Mouse (Mus musculus) embryonic stem cell, embryonic (primary cell): ENCODE measurements at regions not wholly inside any gene's neighbourhood (a gene's known extent, or its start where the extent isn't known, plus 50 kb on each side); places are given as distances from the start of the nearest gene placed in this dataset.
"Not testable (repeated sequence)": the region's sequence is repeated elsewhere in the genome, so short reads cannot be mapped to it uniquely, and the experiment has no call there.

ENCODE experiments used
- CTCF ChIA-PET, 4 experiments: fragments of 300-600 bp in 2 of 4; fragments of 350-600 bp in 2 of 4; sonication (Branson Sonifier 250); formaldehyde crosslinking; loops; one replicate each; lab custom pipeline; 2022; ENCODE audit warnings: inconsistent platforms in 2 of 4; lab: Charles Lee
- POLR2A ChIA-PET, 4 experiments: fragments of 300-600 bp in 2 of 4; fragments of 350-600 bp in 2 of 4; sonication (Branson Sonifier 250); formaldehyde crosslinking; loops; one replicate each; lab custom pipeline; 2022; ENCODE audit warnings: antibody characterized with exemption in 4 of 4, inconsistent platforms in 1 of 4; lab: Charles Lee

GRCm38 (mm10) chr3:3302657-3303056 is 2447.9 kb upstream of the Gm8797 start:
- CTCF ChIA-PET: interaction anchor here in 2 of 4 experiments (0.6 to 1.0 kb wide), 6 partner anchors 8 to 375 kb away, joined by 3 to 8 read pairs (median 3); no protein-coding TSS in a partner anchor
- POLR2A ChIA-PET: not testable (repeated sequence)

GRCm38 (mm10) chr3:3308461-3308860 is 2442.1 kb upstream of the Gm8797 start:
- ChIA-PET CTCF (interaction anchor here (0.5 to 1.1 kb wide), 10 partner anchors 8 to 1038 kb away, joined by 3 to 10 read pairs (median 3); no protein-coding TSS in a partner anchor), POLR2A (interaction anchor here in 1 of 4 experiments (0.6 kb wide), 1 partner anchor 12 kb away, joined by 4 read pairs; no protein-coding TSS in a partner anchor)

GRCm38 (mm10) chr3:3308996-3309395 is 2441.6 kb upstream of the Gm8797 start:
- ChIA-PET POLR2A (interaction anchor here in 1 of 4 experiments (0.6 kb wide), 1 partner anchor 12 kb away, joined by 4 read pairs; no protein-coding TSS in a partner anchor), CTCF (interaction anchor here in 1 of 4 experiments (0.6 to 1.1 kb wide), 2 partner anchors 13 to 41 kb away, joined by 3 to 4 read pairs; no protein-coding TSS in a partner anchor)

- CTCF ChIA-PET: interaction anchor here in 1 of 4 experiments (1.0 kb wide), 1 partner anchor 8 kb away, joined by 3 read pairs; no protein-coding TSS in a partner anchor
- POLR2A ChIA-PET: no interaction called here
Measured at GRCm38 (mm10) chr3:3310811-3311210, 2439.8 kb upstream of the Gm8797 start.

GRCm38 (mm10) chr3:3349634-3350033 is 2401.0 kb upstream of the Gm8797 start:
- CTCF ChIA-PET: no interaction called here
- POLR2A ChIA-PET: no interaction called here

GRCm38 (mm10) chr3:3370859-3371258 is 2379.7 kb upstream of the Gm8797 start:
- POLR2A ChIA-PET: not testable (repeated sequence)
- CTCF ChIA-PET: interaction anchor here in 1 of 4 experiments (1.1 kb wide), 1 partner anchor 18 kb away, joined by 3 read pairs; no protein-coding TSS in a partner anchor

- CTCF ChIA-PET: interaction anchor here in 3 of 4 experiments (0.5 to 1.0 kb wide), 12 partner anchors 14 to 1269 kb away, joined by 3 to 11 read pairs (median 3); no protein-coding TSS in a partner anchor
- POLR2A ChIA-PET: interaction anchor here in 1 of 4 experiments (0.6 kb wide), 1 partner anchor 681 kb away, joined by 3 read pairs; no protein-coding TSS in a partner anchor
Measured at GRCm38 (mm10) chr3:3388056-3388770, 2362.4 kb upstream of the Gm8797 start.
